Mouse (Mus musculus): ENCODE data around the gene Nrgn.

The Nrgn gene

DNA sequence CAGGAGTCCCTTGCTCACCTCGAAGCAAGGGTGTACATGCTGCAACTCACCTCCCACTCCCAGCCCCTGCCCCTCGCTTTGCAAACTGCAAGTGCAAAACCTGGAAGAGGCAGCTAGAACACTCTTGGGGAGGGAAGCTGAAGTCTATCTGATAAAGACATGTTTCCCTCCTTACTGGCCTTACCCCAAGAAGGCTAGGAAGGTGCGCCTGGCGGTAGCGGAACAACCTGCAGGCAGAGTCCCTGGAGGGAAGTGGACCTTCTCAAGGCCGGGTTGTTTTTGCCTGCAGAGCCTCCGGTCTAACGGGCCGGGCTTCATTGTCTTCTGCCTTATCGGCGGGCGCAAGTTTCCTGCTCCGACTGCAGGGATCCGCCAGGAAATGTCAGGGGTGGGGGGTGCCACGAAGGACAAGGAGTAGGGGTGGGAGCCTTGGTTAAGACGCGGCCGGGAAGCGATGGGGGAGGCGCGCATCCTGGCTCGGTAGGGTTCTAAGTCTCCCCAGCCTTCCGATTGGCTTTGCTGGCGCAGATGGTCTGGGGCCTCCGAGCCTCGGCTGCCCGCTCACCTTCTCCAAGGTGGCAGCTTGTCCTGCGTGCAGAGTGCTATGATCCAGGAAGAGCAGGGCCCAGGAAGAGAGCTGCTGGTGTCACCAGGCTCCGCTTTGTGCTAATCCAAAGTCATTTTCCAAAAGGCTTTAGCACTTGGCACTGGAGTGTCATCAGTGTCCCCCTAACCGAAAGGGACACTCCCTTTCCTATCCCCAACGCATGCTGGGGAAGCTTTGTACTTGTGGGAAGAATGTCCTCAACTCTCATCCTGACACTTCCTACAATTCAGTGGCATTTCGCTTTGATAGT, 22.4 kb downstream of the Nrgn start:
- peak; percentile 52 for DNase-seq (ENCODE audit: low read depth, low spot score)

DNA sequence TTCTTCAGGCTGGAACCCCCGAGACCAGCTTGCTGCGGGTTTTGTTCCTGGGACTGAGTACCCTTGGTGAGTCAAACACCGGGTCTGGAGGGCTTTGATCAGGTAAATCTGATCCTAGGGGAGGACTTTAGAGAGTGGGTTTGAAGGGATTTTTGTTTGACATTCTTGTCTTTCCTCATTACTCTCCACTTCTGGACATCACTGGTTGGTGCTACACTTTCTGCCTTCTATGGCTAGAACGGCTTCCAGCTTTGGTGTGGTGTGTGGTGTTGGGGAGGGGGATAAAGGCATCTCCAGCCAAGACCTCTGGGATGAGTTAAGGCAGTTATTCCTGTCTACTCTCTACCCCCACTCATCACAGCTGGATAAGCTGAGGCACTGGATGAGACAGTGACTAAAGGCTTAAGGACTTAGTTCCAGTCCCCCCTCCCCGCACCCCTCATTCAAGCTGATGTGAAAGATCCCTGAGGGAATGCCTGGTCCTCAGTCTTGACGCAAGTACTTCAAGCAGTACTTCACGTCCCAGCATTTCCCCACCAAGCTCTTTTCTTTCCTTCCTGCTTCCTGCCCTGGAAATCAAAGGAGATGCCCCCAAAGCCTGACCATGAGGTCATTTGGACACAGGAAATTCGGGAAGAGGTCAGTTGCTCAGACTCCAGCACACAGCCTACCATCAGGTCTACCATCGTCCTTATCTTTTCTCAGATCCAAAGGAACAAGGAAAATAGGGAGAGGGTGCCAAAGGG, 24.3 kb downstream of the Nrgn start:
- peak; percentile 34 for DNase-seq (ENCODE audit: low read depth, low spot score)

DNA sequence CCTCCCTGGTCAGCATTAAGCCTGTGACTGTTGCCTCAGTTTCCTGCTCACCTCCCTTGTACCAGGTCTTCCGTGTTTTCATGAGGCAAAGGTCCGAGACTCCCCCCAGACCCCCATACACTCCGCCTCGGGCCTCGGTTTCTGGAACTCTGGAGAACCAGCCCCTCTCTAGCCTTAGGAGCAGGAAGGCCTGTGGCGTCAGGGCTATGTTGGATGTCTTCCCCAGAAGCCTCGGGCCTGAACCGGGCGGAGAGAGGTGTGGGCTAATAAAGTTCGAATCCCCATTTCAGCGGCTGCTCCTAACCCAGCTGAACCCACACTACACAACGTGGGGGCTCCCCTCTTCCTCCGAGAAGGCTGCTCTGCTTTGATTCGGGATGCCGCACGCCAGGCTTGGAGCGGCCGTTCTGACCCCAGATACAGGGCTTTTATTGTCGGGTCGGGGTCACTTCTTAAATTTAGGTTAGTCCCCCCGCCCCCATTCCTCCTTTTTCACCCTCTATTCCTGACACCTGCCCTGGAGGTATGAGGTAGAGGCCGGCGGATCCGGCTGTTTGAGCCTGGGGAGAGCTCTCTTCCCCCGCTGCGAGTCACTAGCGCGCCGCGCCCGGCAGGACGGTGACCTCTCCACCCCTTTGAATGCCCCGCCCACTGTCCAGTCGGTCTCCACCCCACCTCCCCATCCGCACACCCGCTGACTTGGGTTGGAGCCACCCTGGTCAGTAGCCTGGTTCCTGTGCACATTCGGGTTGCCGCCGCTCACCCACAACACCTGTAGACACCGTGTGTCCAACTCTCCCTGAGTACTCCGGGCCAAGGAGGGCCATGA, 25.1 kb downstream of the Nrgn start, which contains the start of gene Esam:
Gene Esam, plus strand, starts transcription at position 683 of the 829 bp plus-strand sequence.
- peak; percentile 52 for DNase-seq (ENCODE audit: low read depth, low spot score)

GRCm38 (mm10) chr9:37526443-37527395, 26.0 kb downstream of the Nrgn start:
- DNase-seq (ENCODE audit: low read depth, low spot score), result no peak

DNA sequence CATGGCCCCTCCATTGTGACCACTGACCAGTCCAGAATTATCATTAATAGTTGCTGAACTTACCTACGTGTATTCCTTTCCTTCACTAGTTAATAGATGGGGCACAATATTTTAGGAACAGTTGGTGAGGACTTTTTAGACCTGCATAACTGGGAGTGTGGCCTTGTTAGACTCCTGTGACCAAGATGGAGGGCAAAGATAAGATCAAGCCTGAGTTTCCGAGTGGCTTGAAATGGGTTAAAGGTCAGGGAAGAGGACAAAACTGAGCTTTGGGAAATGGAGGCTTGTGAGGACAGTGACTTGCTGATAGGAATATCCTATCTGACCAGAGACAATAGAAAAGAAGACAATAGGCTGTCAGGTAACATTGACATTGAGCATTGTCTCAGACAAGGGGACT, 27.2 kb downstream of the Nrgn start:
- no peak for DNase-seq (ENCODE audit: low read depth, low spot score)

DNA sequence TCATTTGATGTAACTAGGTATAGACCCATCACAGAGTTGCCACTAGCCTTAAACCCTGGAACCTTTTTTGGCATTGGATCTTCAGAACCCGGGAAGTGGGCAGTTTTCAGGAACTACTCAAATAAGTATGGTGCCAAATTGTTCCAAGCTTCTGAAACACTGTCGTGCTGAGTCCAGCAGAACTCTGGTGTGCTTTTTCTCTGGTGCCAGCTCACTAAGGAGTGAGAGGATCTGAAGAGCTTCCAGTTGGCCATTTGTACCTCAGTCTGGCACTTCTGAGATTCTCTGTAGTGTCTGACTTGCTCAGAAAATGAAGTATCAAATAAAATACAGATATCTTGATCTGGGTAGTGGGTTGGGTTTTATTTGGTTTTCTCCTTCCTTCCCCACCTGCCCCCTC, 32.7 kb downstream of the Nrgn start:
- no peak for DNase-seq (ENCODE audit: low read depth, low spot score)

DNA sequence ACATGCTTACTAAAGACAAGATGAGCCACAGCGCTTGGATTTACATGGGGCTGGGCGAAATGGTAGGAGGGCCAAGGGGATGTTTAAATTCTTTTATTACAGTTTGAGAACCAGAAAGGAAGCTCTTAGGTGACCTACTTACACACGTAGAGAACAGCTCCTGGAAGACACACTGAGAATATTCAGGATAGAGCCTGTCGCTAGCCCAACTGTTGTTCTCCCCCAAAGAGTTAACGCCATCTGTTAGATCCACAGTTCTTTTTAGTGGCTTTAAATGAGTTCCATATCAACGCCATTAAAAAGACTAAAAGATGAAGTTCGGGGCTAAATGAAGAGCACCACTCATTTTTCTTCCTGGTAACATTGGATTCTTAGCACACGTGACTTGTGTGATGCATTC, 33.7 kb downstream of the Nrgn start:
- no peak for DNase-seq (ENCODE audit: low read depth, low spot score)

DNA sequence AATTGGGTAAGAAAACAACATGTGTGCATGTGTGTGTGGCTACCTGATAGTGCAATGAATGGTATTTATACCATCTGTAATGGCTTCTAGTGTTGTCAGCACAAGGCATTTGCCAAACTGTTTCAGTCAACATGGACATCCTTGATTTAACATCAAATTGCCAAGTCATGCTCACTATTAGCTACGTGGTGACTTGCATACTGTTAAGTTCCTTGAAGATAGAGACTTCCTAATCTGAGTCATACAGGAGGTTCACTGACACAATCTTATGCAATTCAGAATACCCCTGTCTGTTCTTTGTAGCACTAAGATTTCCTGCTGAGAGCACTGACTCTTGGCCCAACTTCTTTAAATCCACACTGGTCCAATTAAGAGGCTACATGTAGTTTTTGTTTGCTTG, 35.2 kb downstream of the Nrgn start:
- DNase-seq (ENCODE audit: low read depth, low spot score), result no peak

- DNase-seq (ENCODE audit: low read depth, low spot score), result no peak
These were observed 38.2 kb downstream of the Nrgn start for GRCm38 (mm10) chr9:37514456-37514855.

DNA sequence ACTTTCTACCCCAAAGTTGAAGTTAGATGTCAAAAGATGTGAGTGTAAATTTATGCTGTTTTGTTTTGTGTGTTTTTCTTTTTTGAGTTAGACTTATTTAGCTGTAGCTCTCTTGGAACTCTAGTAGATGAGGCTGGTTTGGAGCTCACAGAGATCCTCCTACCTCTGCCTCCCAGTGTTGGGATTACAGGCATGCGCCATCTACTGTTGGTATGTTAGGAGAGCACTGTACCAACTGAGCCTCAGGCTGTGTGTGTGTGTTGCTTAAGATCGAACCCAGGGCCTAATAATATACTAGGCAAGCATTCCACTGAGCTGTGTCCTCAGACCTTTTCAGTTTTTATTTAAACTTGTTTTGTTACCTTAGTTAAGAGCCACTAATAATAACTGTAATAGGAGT, 40.6 kb downstream of the Nrgn start:
- DNase-seq (ENCODE audit: low read depth, low spot score), result no peak

DNA sequence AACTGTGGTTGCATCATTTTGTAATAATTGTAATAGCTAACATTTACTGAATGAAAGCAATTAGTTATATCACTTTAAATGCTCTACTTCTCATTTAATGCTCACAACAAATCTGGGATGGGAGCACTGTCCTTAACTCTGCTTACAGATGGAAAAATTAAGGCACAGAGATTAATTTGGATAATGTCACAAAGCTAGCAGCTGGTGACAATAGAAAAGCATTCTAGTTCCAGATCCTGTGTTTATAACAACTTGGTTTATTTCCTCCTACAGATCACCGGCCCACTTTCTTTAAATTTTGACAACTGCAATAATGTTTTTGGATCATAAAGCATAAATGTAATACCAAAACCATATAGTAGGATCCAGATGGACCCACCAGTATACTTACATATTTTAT, 46.7 kb downstream of the Nrgn start:
- DNase-seq (ENCODE audit: low read depth, low spot score), result no peak

DNA sequence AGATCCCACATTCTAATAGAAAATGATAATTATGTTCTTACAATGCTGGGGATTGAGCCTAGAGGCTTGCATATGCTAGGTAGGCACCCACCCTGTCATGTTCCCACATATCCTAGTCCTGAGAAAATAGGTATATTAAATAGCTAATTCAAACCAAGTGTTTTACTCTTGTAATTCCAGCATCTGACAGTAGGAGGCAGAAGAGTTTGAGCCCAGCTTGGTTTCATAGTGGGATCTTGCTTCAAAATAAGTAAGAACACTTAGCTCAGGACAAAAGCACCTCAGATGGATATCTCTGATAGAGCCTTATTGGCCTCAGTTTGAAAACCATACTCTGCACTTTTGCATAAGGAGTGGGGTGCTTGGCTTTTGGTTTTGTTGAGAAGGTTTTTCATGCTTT, 48.4 kb downstream of the Nrgn start:
- no peak for DNase-seq (ENCODE audit: low read depth, low spot score)

GRCm38 (mm10) chr9:37501170-37501569, 51.5 kb downstream of the Nrgn start:
- no peak for DNase-seq (ENCODE audit: low read depth, low spot score)

- no peak for DNase-seq (ENCODE audit: low read depth, low spot score)
These were observed 52.5 kb downstream of the Nrgn start for GRCm38 (mm10) chr9:37500201-37500600.

DNA sequence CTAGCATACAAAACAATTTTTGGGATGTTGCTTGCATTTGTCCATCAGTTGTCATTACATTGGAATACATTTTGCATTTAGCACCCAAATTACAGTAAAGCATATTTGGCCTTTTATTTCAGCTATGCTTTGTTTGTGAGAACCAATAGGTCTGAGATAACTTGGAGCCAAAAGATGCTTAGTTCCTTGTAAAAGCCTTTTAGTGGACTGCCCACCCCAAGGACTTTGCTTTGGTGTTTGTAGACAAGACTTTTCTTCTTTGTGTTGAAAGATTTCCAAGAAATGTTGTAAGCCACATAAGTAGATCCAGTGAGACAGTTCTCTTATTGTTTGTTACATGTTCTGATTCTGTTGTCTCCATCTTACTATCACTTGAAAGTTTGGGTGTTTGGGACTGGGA, 56.4 kb downstream of the Nrgn start:
- no peak for DNase-seq (ENCODE audit: low read depth, low spot score)

GRCm38 (mm10) chr9:37495761-37496160, 56.9 kb downstream of the Nrgn start:
- DNase-seq (ENCODE audit: low read depth, low spot score), result no peak

Measured in skeletal muscle tissue, adult 2 months (tissue).